25 mouse cellular contexts compared by ENCODE assay signal in genomic region chr8:117646440-117646839, GRCm38 (mm10). TPM values are rescaled to one million over a fixed set of nuclear protein-coding genes. Genes with fewer than 3 reads are reported as not detected.
DNase-seq lines count a peak whose midpoint lies in the region; ATAC-seq lines count a peak whose summit lies in the region.
"Had no signal": no experiment of that assay in that cellular context is flagged by ENCODE, and none has a peak within 500 bp of the region (broad histone marks: within the 10 kb centered on the region; RNA-seq: fewer than 3 reads in every experiment).

No protein-coding gene starts in this region.

- H3K9ac ChIP-seq in intestine, embryonic 15.5 days = no peak overlapping the region
- no peak overlapping the region for H3K9ac ChIP-seq in stomach, embryonic 14.5 days (replicated peaks; ENCODE audit: low read depth, low read length)
- no peak overlapping the region for H3K9ac ChIP-seq in forebrain, embryonic 12.5 days
- H3K9ac ChIP-seq: embryonic facial prominence, embryonic 12.5 days; forebrain, embryonic 13.5 days; limb, embryonic 12.5 days; liver, embryonic 14.5 days; lung, embryonic 15.5 days had no signal

- intact Hi-C loops in heart, postnatal 10 days (cut with DNase I) = loop anchor here (5.0 to 10.0 kb wide), 2 partner anchors 216 to 1418 kb away; no protein-coding TSS in a partner anchor
- intact Hi-C loops in heart, postnatal 25 days (cut with DNase I) = loop anchor here (5.0 kb wide), 1 partner anchor 216 kb away; no protein-coding TSS in a partner anchor

- no peak overlapping the region for H3K4me3 ChIP-seq in intestine, embryonic 15.5 days (replicated peaks)
- no peak overlapping the region for H3K4me3 ChIP-seq in stomach, embryonic 14.5 days (ENCODE audit: low read depth, low read length)
- no peak overlapping the region for H3K4me3 ChIP-seq in midbrain, embryonic 10.5 days
- no peak overlapping the region for H3K4me3 ChIP-seq in forebrain, embryonic 12.5 days (replicated peaks)
- H3K4me3 ChIP-seq: embryonic facial prominence, embryonic 12.5 days; erythroblast, embryonic 14.5 days; forebrain, embryonic 13.5 days; gastrocnemius, adult 2 months; limb, embryonic 12.5 days; lung, embryonic 15.5 days; megakaryocyte, embryonic 14.5 days had no signal

- 0 out of 2 replicates have a peak, but pooled peaks cover 8% of the 10 kb centered on the region for H3K4me1 ChIP-seq in intestine, embryonic 15.5 days (replicated peaks)
- no peaks in the 10 kb centered on the region for H3K4me1 ChIP-seq in stomach, embryonic 14.5 days (ENCODE audit: control insufficient read depth, insufficient read depth, low read length)
- H3K4me1 ChIP-seq in midbrain, embryonic 10.5 days = no peaks in the 10 kb centered on the region
- H3K4me1 ChIP-seq in forebrain, embryonic 12.5 days = no peaks in the 10 kb centered on the region
- H3K4me1 ChIP-seq: embryonic facial prominence, embryonic 12.5 days; forebrain, embryonic 13.5 days; limb, embryonic 12.5 days; lung, embryonic 15.5 days; megakaryocyte, embryonic 14.5 days had no signal

- H3K27ac ChIP-seq in intestine, embryonic 15.5 days = no peak overlapping the region
- H3K27ac ChIP-seq in stomach, embryonic 14.5 days (ENCODE audit: low read length) = no peak overlapping the region; the same call in 1 of the 2 replicates
- no peak overlapping the region for H3K27ac ChIP-seq in midbrain, embryonic 10.5 days (replicated peaks)
- no peak overlapping the region for H3K27ac ChIP-seq in forebrain, embryonic 12.5 days
- H3K27ac ChIP-seq: embryonic facial prominence, embryonic 12.5 days; forebrain, embryonic 13.5 days; gastrocnemius, adult 2 months; limb, embryonic 12.5 days; liver, embryonic 14.5 days; lung, embryonic 15.5 days had no signal

- no peaks in the 10 kb centered on the region for H3K9me3 ChIP-seq in intestine, embryonic 15.5 days
- no peaks in the 10 kb centered on the region for H3K9me3 ChIP-seq in stomach, embryonic 14.5 days (ENCODE audit: control insufficient read depth, low read depth, low read length)
- H3K9me3 ChIP-seq in midbrain, embryonic 10.5 days (replicated peaks) = 0 out of 2 replicates have a peak, but pooled peaks cover 3% of the 10 kb centered on the region
- no peaks in the 10 kb centered on the region for H3K9me3 ChIP-seq in forebrain, embryonic 12.5 days
- H3K9me3 ChIP-seq: embryonic facial prominence, embryonic 12.5 days; forebrain, embryonic 13.5 days; limb, embryonic 12.5 days; lung, embryonic 15.5 days had no signal

- no peaks in the 10 kb centered on the region for H3K27me3 ChIP-seq in intestine, embryonic 15.5 days (replicated peaks)
- no peaks in the 10 kb centered on the region for H3K27me3 ChIP-seq in stomach, embryonic 14.5 days (ENCODE audit: control insufficient read depth, insufficient read depth, low read length)
- no peaks in the 10 kb centered on the region for H3K27me3 ChIP-seq in midbrain, embryonic 10.5 days (ENCODE audit: low read depth, poor library complexity, severe bottlenecking)
- H3K27me3 ChIP-seq in forebrain, embryonic 12.5 days = no peaks in the 10 kb centered on the region
- H3K27me3 ChIP-seq: CH12.LX; embryonic facial prominence, embryonic 12.5 days; forebrain, embryonic 13.5 days; limb, embryonic 12.5 days; lung, embryonic 15.5 days had no signal

- peak; percentile 8 to 25 for DNase-seq in heart, postnatal 10 days
- no peak for DNase-seq in heart, postnatal 25 days (ENCODE audit: low spot score)
- DNase-seq in urinary bladder, postnatal 25 days (ENCODE audit: low spot score) = peak; percentile 28
- no peak for DNase-seq in midbrain, embryonic 10.5 days (ENCODE audit: low spot score)
- DNase-seq: gastrocnemius, adult 2 months had no signal

- WGBS in intestine, embryonic 15.5 days = 49% methylated on average over 5 of the region's 5 CpGs
- WGBS in stomach, embryonic 14.5 days = 59% methylated on average over 5 of the region's 5 CpGs
- WGBS in midbrain, embryonic 10.5 days = 80% methylated on average over 5 of the region's 5 CpGs
- 72% methylated on average over 5 of the region's 5 CpGs for WGBS in forebrain, embryonic 12.5 days

- H3K36me3 ChIP-seq in intestine, embryonic 15.5 days = no peaks in the 10 kb centered on the region
- H3K36me3 ChIP-seq in stomach, embryonic 14.5 days (ENCODE audit: control insufficient read depth, insufficient read depth, low read length) = no peaks in the 10 kb centered on the region
- H3K36me3 ChIP-seq in midbrain, embryonic 10.5 days = no peaks in the 10 kb centered on the region
- no peaks in the 10 kb centered on the region for H3K36me3 ChIP-seq in forebrain, embryonic 12.5 days (replicated peaks)
- H3K36me3 ChIP-seq: embryonic facial prominence, embryonic 12.5 days; G1E; limb, embryonic 12.5 days; lung, embryonic 15.5 days had no signal

- H3K4me2 ChIP-seq in intestine, embryonic 15.5 days (replicated peaks) = 0 out of 2 replicates have a peak overlapping the region, but pooled peaks have one; percentile 1
- no peak overlapping the region for H3K4me2 ChIP-seq in stomach, embryonic 14.5 days (replicated peaks; ENCODE audit: low read depth, low read length)
- no peak overlapping the region for H3K4me2 ChIP-seq in forebrain, embryonic 12.5 days
- H3K4me2 ChIP-seq: embryonic facial prominence, embryonic 12.5 days; forebrain, embryonic 13.5 days; limb, embryonic 12.5 days; lung, embryonic 15.5 days had no signal

- peak; percentile 93 for ATAC-seq in intestine, embryonic 15.5 days
- peak; percentile 58 for ATAC-seq in stomach, embryonic 14.5 days (ENCODE audit: insufficient number of reproducible peaks, insufficient read depth, low FRiP score, low read depth)
- ATAC-seq in forebrain, embryonic 12.5 days (ENCODE audit: low FRiP score) = no peak
- ATAC-seq: forebrain, embryonic 13.5 days; hindbrain, embryonic 16.5 days had no signal

RNA-seq across cellular contexts. Expression of gene Sdr42e1, which starts 27.0 kb away (rescaled TPM):
- 1 to 10 TPM; 1.6 to 2.1 TPM for total RNA-seq in heart, postnatal 10 days (2021)
- 1 to 10 TPM; 2.2 to 2.4 TPM for total RNA-seq in heart, postnatal 25 days (2021)
- 6.0 and 6.6 TPM in 2 replicates for polyA plus RNA-seq in intestine, embryonic 15.5 days (2015; fragmentation: Nextera tagmentation; extraction: Ambion mirVana)
- polyA plus RNA-seq in stomach, embryonic 14.5 days (2014; fragmentation: Nextera tagmentation; extraction: Ambion mirVana) = 4.0 and 4.1 TPM in 2 replicates
- polyA plus RNA-seq in midbrain, embryonic 10.5 days (2016; fragmentation: Nextera tagmentation; extraction: Ambion mirVana) = 0.46 and 0.65 TPM in 2 replicates
- 0.50 and 0.69 TPM in 2 replicates for polyA plus RNA-seq in forebrain, embryonic 12.5 days (2016; fragmentation: Nextera tagmentation; extraction: Ambion mirVana)
- polyA plus RNA-seq: erythroblast, embryonic 14.5 days; G1E had no signal

RNA-seq across cellular contexts. Expression of gene Hsd17b2, which starts 55.3 kb away (rescaled TPM):
- total RNA-seq in heart, postnatal 10 days (2021) = not detected
- total RNA-seq in heart, postnatal 25 days (2021) = not detected
- polyA plus RNA-seq in intestine, embryonic 15.5 days (2015; fragmentation: Nextera tagmentation; extraction: Ambion mirVana) = 38.1 and 38.3 TPM in 2 replicates
- polyA plus RNA-seq in stomach, embryonic 14.5 days (2014; fragmentation: Nextera tagmentation; extraction: Ambion mirVana) = 3.5 and 4.6 TPM in 2 replicates
- 0.17 TPM in 1 of 2 replicates, not detected in the other for polyA plus RNA-seq in midbrain, embryonic 10.5 days (2016; fragmentation: Nextera tagmentation; extraction: Ambion mirVana)
- not detected in 2 replicates for polyA plus RNA-seq in forebrain, embryonic 12.5 days (2016; fragmentation: Nextera tagmentation; extraction: Ambion mirVana)
- total RNA-seq: adrenal gland, adult 18-20 months; CH12.LX; gastrocnemius, adult 2 months; hematopoietic stem cell, adult 5-6 weeks; layer of hippocampus, postnatal 10 days; left cerebral cortex, adult 8-10 months had no signal
- polyA plus RNA-seq: embryonic facial prominence, embryonic 12.5 days; erythroblast, embryonic 14.5 days; G1E; heart, embryonic 14.5 days; limb, embryonic 12.5 days; midbrain, embryonic 14.5 days; neural tube, embryonic 11.5 days had no signal

Comparison
In these comparisons a context has a peak if more than half of its experiments do, and no peak if none do; other contexts are left out.
1. DNase-seq: peak in heart, postnatal 10 days (2 of 2) and urinary bladder, postnatal 25 days (single experiment); none in heart, postnatal 25 days (single experiment) and midbrain, embryonic 10.5 days (single experiment).